Mouse (Mus musculus) fibroblast of lung, adult 2 months (primary cell): ENCODE measurements around the gene Psmc5.

Experiments
- DNase-seq: peaks from one replicate; pipeline ENCODE4 v3.0.0-alpha.2; 2011; ENCODE audit warnings: low read depth

Psmc5 gene

DNA sequence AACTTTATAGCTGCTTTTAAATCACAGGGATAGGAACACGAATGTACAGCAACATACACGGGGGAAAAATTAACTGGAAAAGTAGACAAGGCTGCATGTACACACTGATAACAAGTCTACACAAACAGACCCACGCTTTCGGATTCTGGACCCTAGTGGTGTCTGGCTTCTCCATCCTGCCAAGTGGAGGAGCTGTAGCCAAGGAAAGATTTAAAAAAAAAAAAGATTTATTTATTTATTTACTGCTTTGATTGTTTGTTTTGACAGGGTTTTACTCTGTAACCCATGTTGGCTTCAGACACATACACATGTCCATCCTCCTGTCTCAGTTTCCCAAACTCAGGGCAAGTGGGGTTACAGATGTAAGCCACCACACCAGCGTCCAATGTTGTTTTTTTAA is 51.5 kb downstream of the Psmc5 start:
- DNase-seq = no peak

DNA sequence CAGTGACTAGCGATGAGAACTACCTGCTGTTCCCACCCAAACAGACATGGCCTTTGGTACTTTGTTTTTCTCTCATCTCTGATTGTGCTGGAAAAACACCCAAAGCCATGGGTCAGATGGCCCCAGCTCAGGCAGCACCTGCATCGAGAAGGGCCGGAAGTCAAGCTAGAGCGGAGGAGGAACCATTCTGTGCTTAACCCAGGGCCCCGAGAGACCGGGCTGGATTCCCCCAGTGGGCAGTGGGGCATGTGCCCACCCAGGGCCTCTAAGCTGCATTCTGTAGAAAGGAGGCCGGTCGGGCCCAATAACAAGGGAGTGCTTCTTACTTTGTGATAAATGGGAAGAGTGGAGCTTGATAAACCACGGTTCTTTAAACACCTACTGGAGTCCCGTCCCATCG is 52.2 kb downstream of the Psmc5 start:
- DNase-seq = no peak

DNA sequence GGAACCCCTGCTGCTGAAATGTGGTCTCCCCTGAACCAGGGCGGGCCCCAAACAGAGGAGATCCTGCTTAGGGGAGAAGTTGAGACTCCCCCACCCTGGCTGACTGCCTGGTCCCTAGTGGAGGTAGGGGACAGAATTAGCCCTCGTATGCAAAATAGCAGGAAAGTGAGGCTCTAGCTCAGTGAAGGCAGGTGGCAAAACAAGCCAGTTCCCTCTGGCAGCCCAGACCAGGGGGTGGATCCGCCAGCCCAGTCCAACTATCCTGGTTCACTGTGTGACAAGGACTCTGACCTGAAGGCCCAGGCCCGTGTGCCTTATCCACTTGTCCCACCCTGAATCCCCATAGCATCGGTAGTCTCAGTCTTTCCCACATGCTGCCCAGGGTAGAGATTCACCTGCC is 54.2 kb downstream of the Psmc5 start:
- no peak for DNase-seq
